In the genomic region with DNA sequence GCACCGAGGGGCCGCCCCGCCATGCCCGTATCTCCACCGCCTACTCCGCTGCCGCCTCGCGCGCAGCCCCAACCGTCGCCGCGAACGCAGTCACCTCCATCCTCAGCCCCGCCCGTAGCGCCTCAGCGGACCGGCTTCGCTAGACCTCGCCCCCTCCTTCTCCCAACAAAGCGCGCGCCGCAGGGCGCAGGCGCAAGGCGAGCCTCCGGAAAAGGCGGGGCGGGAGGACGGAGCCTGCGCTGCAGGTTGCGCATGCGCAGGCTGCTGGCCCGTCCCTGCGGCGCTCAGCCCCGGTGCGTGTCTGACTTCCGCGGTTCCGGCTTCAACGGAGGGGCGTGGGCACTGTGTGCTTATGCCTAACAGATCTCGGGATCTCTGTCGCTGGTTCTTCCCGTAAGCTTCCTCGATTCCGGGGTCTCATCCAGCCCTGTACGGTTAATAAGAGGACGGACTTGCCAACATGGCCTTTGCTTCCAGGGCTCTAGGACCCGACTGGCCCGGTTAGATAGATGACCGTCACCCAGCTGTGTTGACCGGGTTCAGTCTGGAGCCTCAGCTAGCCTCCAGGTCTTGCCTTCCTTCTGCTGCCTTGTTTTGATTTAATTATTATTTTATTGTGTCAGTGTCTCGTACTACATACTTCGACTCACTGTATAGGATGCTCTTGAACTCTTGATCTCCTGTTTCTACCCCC, we compare ENCODE assay signal across 8 mouse cellular contexts. TPM values are rescaled to one million over a fixed set of nuclear protein-coding genes. Genes with fewer than 3 reads are reported as not detected.
DNase-seq lines count a peak whose midpoint lies in the region; ATAC-seq and TF ChIP-seq lines count a peak whose summit lies in the region.

A gene (minus strand): TSS at position 201 of the 694 bp plus-strand sequence.

- peak within 1 kb of the TSS; percentile 81 for H3K4me3 ChIP-seq in hindbrain, embryonic 10.5 days
- H3K4me3 ChIP-seq in lung, postnatal 0 days (ENCODE audit: low read depth, low read length): peak within 1 kb of the TSS; percentile 90

- H3K4me1 ChIP-seq in hindbrain, embryonic 10.5 days (replicated peaks): peaks cover 28% of the 10 kb centered on the region
- H3K4me1 ChIP-seq in lung, postnatal 0 days (ENCODE audit: insufficient read depth, low read depth, low read length): peaks cover 6% of the 10 kb centered on the region; the same call in 1 of the 2 replicates

- under 1% methylated on average over 53 of the region's 59 CpGs for WGBS in hindbrain, embryonic 10.5 days
- WGBS in lung, postnatal 0 days: 2% methylated on average over 50 of the region's 59 CpGs

- TF ChIP-seq EP300 in lung, postnatal 0 days (IDR thresholded peaks at IDR 0.05): no peak

- H3K9ac ChIP-seq in lung, postnatal 0 days (replicated peaks; ENCODE audit: low read depth): peak within 1 kb of the TSS; percentile 66

- H3K9me3 ChIP-seq in hindbrain, embryonic 10.5 days: no peaks in the 10 kb centered on the region
- H3K9me3 ChIP-seq in lung, postnatal 0 days (ENCODE audit: low read length): no peaks in the 10 kb centered on the region

- peak; percentile 89 for ATAC-seq in frontal cortex, adult (ENCODE audit: low TSS enrichment)
- ATAC-seq in lung, postnatal 0 days: peak; percentile 96

- DNase-seq in MN1 (ENCODE audit: low spot score): peak; percentile 98
- DNase-seq in cerebellum, adult 9-10 months: peak; percentile 91
- peak; percentile 96 for DNase-seq in hindbrain, embryonic 10.5 days (ENCODE audit: low spot score)
- DNase-seq in layer of hippocampus, adult 9-11 months: peak; percentile 94
- peak; percentile 98 for DNase-seq in lung, postnatal 0 days (ENCODE audit: low spot score)
- DNase-seq in ovary, postnatal 14 days (ENCODE audit: low spot score): peak; percentile 88
- peak; percentile 98 for DNase-seq in thymus, postnatal 14 days

- no peak for TF ChIP-seq CTCF in lung, postnatal 0 days (IDR thresholded peaks at IDR 0.05)

- H3K36me3 ChIP-seq in hindbrain, embryonic 10.5 days: no peaks in the 10 kb centered on the region
- no peaks in the 10 kb centered on the region for H3K36me3 ChIP-seq in lung, postnatal 0 days (ENCODE audit: insufficient read depth, low read length)

- H3K27me3 ChIP-seq in hindbrain, embryonic 10.5 days (ENCODE audit: insufficient read depth, poor library complexity, severe bottlenecking): no peaks in the 10 kb centered on the region
- H3K27me3 ChIP-seq in lung, postnatal 0 days (replicated peaks; ENCODE audit: insufficient read depth, low read length): no peaks in the 10 kb centered on the region

- H3K27ac ChIP-seq in hindbrain, embryonic 10.5 days: peak within 1 kb of the TSS; percentile 94
- H3K27ac ChIP-seq in lung, postnatal 0 days (ENCODE audit: low read length): peak within 1 kb of the TSS; percentile 68

- peak within 1 kb of the TSS; percentile 100 for H3K4me2 ChIP-seq in lung, postnatal 0 days (replicated peaks; ENCODE audit: low read depth, low read length)

RNA-seq across cellular contexts. Expression of the gene that starts here (rescaled TPM):
- polyA plus RNA-seq in hindbrain, embryonic 10.5 days (2016; fragmentation: Nextera tagmentation; extraction: Ambion mirVana): 35.0 and 38.1 TPM in 2 replicates
- 12.2 and 17.7 TPM in 2 replicates for polyA plus RNA-seq in lung, postnatal 0 days (2015; fragmentation: Nextera tagmentation; extraction: Ambion mirVana)

Comparison
In these comparisons a context has a peak if more than half of its experiments do, and no peak if none do; other contexts are left out.
1. Peak in every context shown above with its lines: DNase-seq, ATAC-seq, H3K4me3 ChIP-seq and H3K27ac ChIP-seq.